Mouse (Mus musculus) megakaryocyte progenitor cell, adult 5-6 weeks (primary cell): ENCODE results near the gene Ano1. TPM values are rescaled to one million over a fixed set of nuclear protein-coding genes. Genes with fewer than 3 reads are reported as not detected.

ENCODE experiments used
- ATAC-seq: replicated peaks from 2 replicates; pipeline ENCODE4 v1.8.0; 2016; ENCODE audit warnings: mild to moderate bottlenecking, moderate TSS enrichment, inconsistent platforms; ENCODE audit not compliant: poor library complexity
- total RNA-seq, 2 experiments: library from RNA; stranded (forward) in 1 of 2; stranded (reverse) in 1 of 2; fragments of 157-497, 149-512 nt in 1 of 2; fragments of 200-1000 nt in 1 of 2; gene quantifications; 2 replicates each; pipeline versions ENCODE4 v1.2.3 to v1.2.4; 2015 to 2017

Ano1 gene
- total RNA-seq, 2 experiments from 2014 or later, result not detected

GRCm38 (mm10) chr7:144717736-144718135 is 34.0 kb downstream of the Ano1 start:
- no peak for ATAC-seq

GRCm38 (mm10) chr7:144697870-144698269 is 53.9 kb downstream of the Ano1 start:
- no peak for ATAC-seq

- peak; percentile 99 for ATAC-seq
These were observed 54.7 kb downstream of the Ano1 start for GRCm38 (mm10) chr7:144696764-144697704.

- ATAC-seq, result no peak
These were observed 61.9 kb downstream of the Ano1 start for GRCm38 (mm10) chr7:144689855-144690254.

GRCm38 (mm10) chr7:144689136-144689535 is 62.6 kb downstream of the Ano1 start:
- ATAC-seq, result no peak

GRCm38 (mm10) chr7:144687663-144688381 is 64.0 kb downstream of the Ano1 start:
- no peak for ATAC-seq

- ATAC-seq, result no peak
These were observed 66.8 kb downstream of the Ano1 start for GRCm38 (mm10) chr7:144684947-144685346.

GRCm38 (mm10) chr7:144684467-144684866 is 67.3 kb downstream of the Ano1 start:
- peak; percentile 57 for ATAC-seq

GRCm38 (mm10) chr7:144680096-144680495 is 71.7 kb downstream of the Ano1 start:
- ATAC-seq, result no peak

GRCm38 (mm10) chr7:144678241-144679030 is 73.3 kb downstream of the Ano1 start:
- ATAC-seq, result 0 out of 2 replicates have a peak, but pooled peaks have one; percentile 26

GRCm38 (mm10) chr7:144677341-144678086 is 74.3 kb downstream of the Ano1 start:
- no peak for ATAC-seq

GRCm38 (mm10) chr7:144675632-144676031 is 76.1 kb downstream of the Ano1 start:
- ATAC-seq, result no peak

GRCm38 (mm10) chr7:144669895-144670294 is 81.9 kb downstream of the Ano1 start:
- ATAC-seq, result no peak

- no peak for ATAC-seq
These were observed 83.0 kb downstream of the Ano1 start for GRCm38 (mm10) chr7:144668603-144669278.

GRCm38 (mm10) chr7:144667091-144667490 is 84.7 kb downstream of the Ano1 start:
- ATAC-seq, result no peak

GRCm38 (mm10) chr7:144665585-144665984 is 86.2 kb downstream of the Ano1 start:
- no peak for ATAC-seq

GRCm38 (mm10) chr7:144663566-144663965 is 88.2 kb downstream of the Ano1 start:
- no peak for ATAC-seq

GRCm38 (mm10) chr7:144656261-144656967 is 95.4 kb downstream of the Ano1 start:
- 0 out of 2 replicates have a peak, but pooled peaks have one; percentile 31 for ATAC-seq
